Mouse (Mus musculus) hindbrain, embryonic 13.5 days (tissue): Measurements from ENCODE around the gene Grip1. TPM values are rescaled to one million over a fixed set of nuclear protein-coding genes. Genes with fewer than 3 reads are reported as not detected.

Experiments used
- ATAC-seq: fragments of 200-750 bp; cut with Nextera tagmentation; 2 replicates; pipeline ENCODE4 v1.8.0; 2017; ENCODE audit warnings: moderate TSS enrichment; ENCODE audit not compliant: low FRiP score
- H3K27ac ChIP-seq: fragments of 300-500 bp; sonication (generic); 2 replicates; pipeline ENCODE4 v1.5.1; 2015; ENCODE audit warnings: inconsistent platforms, mild to moderate bottlenecking, moderate library complexity
- H3K27me3 ChIP-seq: fragments of 300-500 bp; sonication (generic); 2 replicates; pipeline ENCODE4 v1.6.1; 2015; ENCODE audit warnings: mild to moderate bottlenecking, inconsistent platforms
- H3K36me3 ChIP-seq: fragments of 300-500 bp; sonication (generic); 2 replicates; pipeline ENCODE4 v1.6.1; 2015; ENCODE audit warnings: mild to moderate bottlenecking, inconsistent platforms
- H3K4me1 ChIP-seq: fragments of 300-500 bp; sonication (generic); replicated peaks from 2 replicates; pipeline ENCODE4 v1.6.1; 2015; ENCODE audit warnings: inconsistent platforms
- H3K4me2 ChIP-seq: fragments of 300-500 bp; sonication (generic); 2 replicates; pipeline ENCODE4 v1.6.1; 2015; ENCODE audit warnings: inconsistent platforms, mild to moderate bottlenecking, moderate library complexity
- H3K4me3 ChIP-seq: fragments of 300-500 bp; sonication (generic); 2 replicates; pipeline ENCODE4 v1.5.1; 2015; ENCODE audit warnings: mild to moderate bottlenecking, inconsistent platforms
- H3K9ac ChIP-seq: fragments of 300-500 bp; sonication (generic); 2 replicates; pipeline ENCODE4 v1.6.1; 2015; ENCODE audit warnings: mild to moderate bottlenecking, inconsistent platforms
- H3K9me3 ChIP-seq: fragments of 300-500 bp; sonication (generic); 2 replicates; pipeline ENCODE4 v1.6.1; 2016; ENCODE audit warnings: inconsistent platforms
- WGBS: fragments of 180-500 bp; shearing (Covaris S2); methylation state at CpG from one replicate; pipeline ENCODE4 v1.1.7; 2015; 5-methylcytosine and 5-hydroxymethylcytosine counted together
- polyA plus RNA-seq: library from polyadenylated mRNA; unstranded; fragments of >200 nt; fragmentation: Nextera tagmentation; extraction: Ambion mirVana; gene quantifications from 2 replicates; pipeline ENCODE4 v1.2.1, GENCODE M21; 2015

Gene Grip1
- polyA plus RNA-seq, 1 experiment from 2014 or later, result 17.7 TPM

GRCm38 (mm10) chr10:119957260-119957955, 503.8 kb downstream of the Grip1 start:
- Histone ChIP-seq H3K9ac (no peak overlapping the region), H3K9me3 (no peaks in the 10 kb centered on the region), H3K36me3 (no peaks in the 10 kb centered on the region), H3K4me2 (no peak overlapping the region), H3K4me1 (peaks cover 5% of the 10 kb centered on the region), H3K4me3 (no peak overlapping the region), H3K27ac (no peak overlapping the region), H3K27me3 (no peaks in the 10 kb centered on the region)
- no peak for ATAC-seq
- WGBS, result 78% methylated on average over 17 of the region's 17 CpGs

- Histone ChIP-seq H3K27ac (no peak overlapping the region), H3K36me3 (no peaks in the 10 kb centered on the region), H3K9ac (no peak overlapping the region), H3K9me3 (no peaks in the 10 kb centered on the region), H3K4me3 (no peak overlapping the region), H3K27me3 (no peaks in the 10 kb centered on the region), H3K4me1 (peaks cover 7% of the 10 kb centered on the region), H3K4me2 (no peak overlapping the region)
- no peak for ATAC-seq
- 65% methylated on average over 3 of the region's 3 CpGs for WGBS
Observed at GRCm38 (mm10) chr10:119960915-119961314, 507.3 kb downstream of the Grip1 start.

- no peak overlapping the region for H3K4me3 ChIP-seq
- ATAC-seq, result no peak
- H3K9ac ChIP-seq, result no peak overlapping the region
- peaks cover 12% of the 10 kb centered on the region for H3K4me1 ChIP-seq
- 66% methylated on average over 8 of the region's 8 CpGs for WGBS
- no peaks in the 10 kb centered on the region for H3K9me3 ChIP-seq
- no peaks in the 10 kb centered on the region for H3K36me3 ChIP-seq
- no peaks in the 10 kb centered on the region for H3K27me3 ChIP-seq
- H3K4me2 ChIP-seq, result no peak overlapping the region
- H3K27ac ChIP-seq, result no peak overlapping the region
Observed at GRCm38 (mm10) chr10:119966321-119966720, 512.7 kb downstream of the Grip1 start.

DNA sequence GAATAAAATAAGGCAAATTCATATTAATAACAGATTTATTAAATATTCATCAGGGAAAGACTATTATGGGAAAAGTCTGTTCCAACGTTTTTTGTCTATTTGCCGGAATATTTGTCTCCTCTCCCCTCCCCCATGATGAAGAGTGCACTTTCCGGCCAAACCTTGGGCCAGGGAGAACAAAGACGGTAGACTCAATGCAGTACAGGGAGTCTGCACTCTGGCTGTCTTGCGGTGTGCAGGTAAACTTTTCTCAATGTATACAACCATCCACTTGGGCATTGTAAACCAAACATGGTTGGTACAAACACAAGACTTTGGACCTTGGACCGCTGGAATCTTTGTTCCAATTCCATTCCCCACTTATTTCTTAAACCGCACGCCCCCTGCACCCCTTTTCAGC, 525.8 kb downstream of the Grip1 start:
- H3K4me1 ChIP-seq, result peaks cover 8% of the 10 kb centered on the region
- no peak for ATAC-seq
- no peaks in the 10 kb centered on the region for H3K36me3 ChIP-seq
- H3K4me2 ChIP-seq, result no peak overlapping the region
- 56% methylated on average over 8 of the region's 8 CpGs for WGBS
- H3K4me3 ChIP-seq, result no peak overlapping the region
- no peaks in the 10 kb centered on the region for H3K9me3 ChIP-seq
- no peak overlapping the region for H3K9ac ChIP-seq
- peak overlapping the region; percentile 55; the same call in 1 of the 2 replicates for H3K27ac ChIP-seq
- H3K27me3 ChIP-seq, result no peaks in the 10 kb centered on the region

DNA sequence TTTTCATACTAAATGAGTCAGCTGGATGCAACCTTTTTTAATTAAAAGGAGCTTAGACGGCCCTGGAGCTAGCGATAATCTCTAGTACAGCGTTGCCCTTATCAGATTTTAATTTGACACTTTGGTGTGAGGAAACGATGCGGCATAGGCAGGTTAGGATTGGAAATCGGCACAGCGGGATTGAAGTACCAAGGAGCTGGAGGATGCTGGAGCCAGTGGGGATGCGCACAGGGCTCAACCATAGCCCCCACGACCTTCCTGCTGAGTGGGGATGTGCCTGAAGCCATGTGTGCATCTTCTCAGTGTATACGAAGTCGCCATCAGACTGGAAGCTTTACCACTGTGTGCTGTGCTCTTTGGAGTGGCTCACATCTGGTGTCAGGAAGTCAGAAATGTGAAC, 526.4 kb downstream of the Grip1 start:
- Histone ChIP-seq H3K9ac (no peak overlapping the region), H3K27ac (peak overlapping the region; percentile 50), H3K36me3 (no peaks in the 10 kb centered on the region), H3K9me3 (no peaks in the 10 kb centered on the region), H3K4me3 (no peak overlapping the region), H3K4me2 (no peak overlapping the region), H3K27me3 (no peaks in the 10 kb centered on the region), H3K4me1 (peaks cover 8% of the 10 kb centered on the region)
- no peak for ATAC-seq
- WGBS, result 37% methylated on average over 11 of the region's 11 CpGs

GRCm38 (mm10) chr10:119984299-119984698, 530.7 kb downstream of the Grip1 start:
- 95% methylated on average over 9 of the region's 9 CpGs for WGBS
- no peak overlapping the region for H3K4me3 ChIP-seq
- no peaks in the 10 kb centered on the region for H3K9me3 ChIP-seq
- no peak for ATAC-seq
- no peak overlapping the region for H3K27ac ChIP-seq
- no peak overlapping the region for H3K4me2 ChIP-seq
- no peak overlapping the region for H3K9ac ChIP-seq
- peaks cover 8% of the 10 kb centered on the region for H3K4me1 ChIP-seq
- H3K27me3 ChIP-seq, result no peaks in the 10 kb centered on the region
- peaks cover 14% of the 10 kb centered on the region for H3K36me3 ChIP-seq

- no peak overlapping the region for H3K27ac ChIP-seq
- no peak overlapping the region for H3K4me2 ChIP-seq
- no peak overlapping the region for H3K9ac ChIP-seq
- WGBS, result 84% methylated on average over 4 of the region's 4 CpGs
- ATAC-seq, result no peak
- H3K27me3 ChIP-seq, result no peaks in the 10 kb centered on the region
- H3K4me1 ChIP-seq, result no peaks in the 10 kb centered on the region
- no peak overlapping the region for H3K4me3 ChIP-seq
- no peaks in the 10 kb centered on the region for H3K9me3 ChIP-seq
- H3K36me3 ChIP-seq, result peaks cover 32% of the 10 kb centered on the region
Observed at GRCm38 (mm10) chr10:119998475-119998874, 544.8 kb downstream of the Grip1 start.

- Histone ChIP-seq H3K27me3 (no peaks in the 10 kb centered on the region), H3K4me1 (no peaks in the 10 kb centered on the region), H3K27ac (no peak overlapping the region), H3K9ac (no peak overlapping the region), H3K4me3 (no peak overlapping the region), H3K9me3 (no peaks in the 10 kb centered on the region), H3K4me2 (no peak overlapping the region), H3K36me3 (peaks cover 16% of the 10 kb centered on the region)
- 88% methylated on average over 4 of the region's 4 CpGs for WGBS
- ATAC-seq, result no peak
Observed at GRCm38 (mm10) chr10:120002149-120002548, 548.5 kb downstream of the Grip1 start.

DNA sequence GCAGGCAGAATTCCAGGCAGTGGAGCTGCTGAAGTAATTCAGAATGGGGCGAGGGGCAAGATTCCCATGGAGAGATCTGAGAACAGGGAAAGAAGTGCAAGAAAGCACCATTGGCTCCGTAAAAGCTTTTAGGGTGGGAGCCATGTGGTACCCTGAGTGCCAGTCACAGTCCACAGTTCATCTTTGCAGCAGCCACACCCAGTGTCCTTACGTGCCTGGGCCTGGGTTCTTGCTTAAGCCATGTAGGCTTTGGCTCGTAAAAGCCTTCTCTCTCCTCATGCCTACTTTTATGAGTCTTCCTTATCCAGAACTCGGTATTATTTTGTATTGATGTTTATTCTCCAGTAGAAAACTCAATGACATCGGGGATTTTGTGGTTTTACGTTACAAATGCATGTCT, 550.5 kb downstream of the Grip1 start:
- 94% methylated on average over 7 of the region's 7 CpGs for WGBS

GRCm38 (mm10) chr10:120005581-120005980, 552.0 kb downstream of the Grip1 start:
- H3K27ac ChIP-seq, result peak overlapping the region; percentile 23; the same call in 1 of the 2 replicates
- no peaks in the 10 kb centered on the region for H3K27me3 ChIP-seq
- H3K36me3 ChIP-seq, result peaks cover 25% of the 10 kb centered on the region
- no peaks in the 10 kb centered on the region for H3K9me3 ChIP-seq
- no peaks in the 10 kb centered on the region for H3K4me1 ChIP-seq
- no peak for ATAC-seq
- WGBS, result 89% methylated on average over 5 of the region's 5 CpGs
- no peak overlapping the region for H3K4me3 ChIP-seq
- H3K9ac ChIP-seq, result no peak overlapping the region
- H3K4me2 ChIP-seq, result no peak overlapping the region

More for the DNA sequence above, 550.5 kb downstream of the Grip1 start:
- Histone ChIP-seq H3K4me1 (no peaks in the 10 kb centered on the region), H3K9me3 (no peaks in the 10 kb centered on the region), H3K4me3 (no peak overlapping the region), H3K27me3 (no peaks in the 10 kb centered on the region), H3K27ac (no peak overlapping the region), H3K9ac (no peak overlapping the region), H3K36me3 (peaks cover 16% of the 10 kb centered on the region), H3K4me2 (no peak overlapping the region)
- no peak for ATAC-seq

DNA sequence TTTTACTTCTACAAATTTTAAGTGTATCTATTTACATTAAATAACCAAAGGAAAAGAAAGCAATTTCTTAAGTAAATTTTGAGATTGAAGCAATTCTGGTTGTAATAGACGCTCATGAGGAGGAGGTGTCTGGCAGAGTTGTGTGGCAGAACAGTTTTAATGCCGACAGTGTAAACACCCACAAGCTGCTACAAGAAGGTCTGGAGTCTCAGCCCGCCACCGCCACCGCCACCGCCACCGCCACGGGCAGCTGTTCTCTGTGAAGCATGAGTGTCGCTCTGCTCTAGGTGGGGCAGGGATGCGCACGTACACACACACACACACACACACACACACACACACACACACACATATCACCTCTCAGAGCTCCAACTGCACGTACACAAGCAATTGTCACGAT, 558.7 kb downstream of the Grip1 start:
- Histone ChIP-seq H3K9me3 (no peaks in the 10 kb centered on the region), H3K4me2 (no peak overlapping the region), H3K36me3 (peaks cover 22% of the 10 kb centered on the region), H3K9ac (no peak overlapping the region), H3K4me3 (no peak overlapping the region), H3K27me3 (no peaks in the 10 kb centered on the region), H3K4me1 (no peaks in the 10 kb centered on the region), H3K27ac (no peak overlapping the region)
- ATAC-seq, result no peak
- 95% methylated on average over 13 of the region's 13 CpGs for WGBS

DNA sequence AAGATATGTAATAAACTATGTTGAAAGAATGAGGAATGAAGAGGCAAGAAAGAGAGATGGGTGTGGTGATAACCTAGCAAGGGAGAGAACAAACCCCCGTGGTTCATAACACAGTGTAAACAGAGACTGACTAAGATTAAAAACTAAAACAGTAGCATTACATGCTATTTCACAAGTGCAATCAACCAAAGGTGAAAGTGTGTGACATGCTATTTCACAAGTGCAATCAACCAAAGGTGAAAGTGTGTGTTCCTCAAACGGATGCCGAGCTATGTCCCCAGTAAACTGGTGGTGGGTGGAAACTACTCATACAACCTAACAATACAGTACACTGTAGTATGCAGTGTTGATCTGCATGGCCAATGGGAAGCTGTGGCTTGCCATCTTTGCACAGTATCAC, 561.5 kb downstream of the Grip1 start:
- H3K9ac ChIP-seq, result no peak overlapping the region
- H3K4me3 ChIP-seq, result no peak overlapping the region
- no peak overlapping the region for H3K4me2 ChIP-seq
- no peak overlapping the region for H3K27ac ChIP-seq
- ATAC-seq, result no peak
- WGBS, result 90% methylated on average over 3 of the region's 3 CpGs
- no peaks in the 10 kb centered on the region for H3K27me3 ChIP-seq
- peaks cover 18% of the 10 kb centered on the region for H3K36me3 ChIP-seq
- H3K9me3 ChIP-seq, result no peaks in the 10 kb centered on the region
- H3K4me1 ChIP-seq, result no peaks in the 10 kb centered on the region

GRCm38 (mm10) chr10:120026437-120026836, 572.8 kb downstream of the Grip1 start:
- Histone ChIP-seq H3K4me1 (peaks cover 6% of the 10 kb centered on the region; the same call in 1 of the 2 replicates), H3K4me3 (no peak overlapping the region), H3K36me3 (peaks cover 6% of the 10 kb centered on the region), H3K27ac (peak overlapping the region; percentile 31; the same call in 1 of the 2 replicates), H3K9me3 (no peaks in the 10 kb centered on the region), H3K9ac (no peak overlapping the region; the same call in 1 of the 2 replicates), H3K4me2 (no peak overlapping the region), H3K27me3 (no peaks in the 10 kb centered on the region)
- WGBS, result 56% methylated on average over 10 of the region's 10 CpGs
- peak; percentile 65 for ATAC-seq
